Mouse (Mus musculus) embryonic facial prominence, embryonic 10.5 days (tissue): ENCODE measurements at regions not wholly inside any gene's neighbourhood (a gene's known extent, or its start where the extent isn't known, plus 50 kb on each side); places are given as distances from the start of the nearest gene placed in this dataset.

Experiments
- DNase-seq: peaks from one replicate; pipeline ENCODE4 v3.0.0-alpha.2; 2017; ENCODE audit warnings: low spot score
- H3K27ac ChIP-seq: fragments of 300-500 bp; sonication (generic); replicated peaks from 2 replicates; pipeline ENCODE4 v1.5.1; 2016; ENCODE audit warnings: mild to moderate bottlenecking
- H3K27me3 ChIP-seq: fragments of 300-500 bp; sonication (generic); replicated peaks from 2 replicates; pipeline ENCODE4 v1.6.1; 2016; ENCODE audit warnings: low read depth, mild to moderate bottlenecking; ENCODE audit not compliant: poor library complexity, severe bottlenecking
- H3K36me3 ChIP-seq: fragments of 300-500 bp; sonication (generic); replicated peaks from 2 replicates; pipeline ENCODE4 v1.6.1; 2016; ENCODE audit warnings: mild to moderate bottlenecking, moderate library complexity
- H3K4me1 ChIP-seq: fragments of 300-500 bp; sonication (generic); 2 replicates; pipeline ENCODE4 v1.6.1; 2016
- H3K4me3 ChIP-seq: fragments of 300-500 bp; sonication (generic); 2 replicates; pipeline ENCODE4 v1.5.1; 2016; ENCODE audit warnings: mild to moderate bottlenecking, moderate library complexity
- H3K9me3 ChIP-seq: fragments of 300-500 bp; sonication (generic); 2 replicates; pipeline ENCODE4 v1.6.1; 2016; ENCODE audit warnings: mild to moderate bottlenecking
- WGBS: fragments of 180-500 bp; shearing (Covaris S2); methylation state at CpG from one replicate; pipeline ENCODE4 v1.1.7; 2016; 5-methylcytosine and 5-hydroxymethylcytosine counted together

DNA sequence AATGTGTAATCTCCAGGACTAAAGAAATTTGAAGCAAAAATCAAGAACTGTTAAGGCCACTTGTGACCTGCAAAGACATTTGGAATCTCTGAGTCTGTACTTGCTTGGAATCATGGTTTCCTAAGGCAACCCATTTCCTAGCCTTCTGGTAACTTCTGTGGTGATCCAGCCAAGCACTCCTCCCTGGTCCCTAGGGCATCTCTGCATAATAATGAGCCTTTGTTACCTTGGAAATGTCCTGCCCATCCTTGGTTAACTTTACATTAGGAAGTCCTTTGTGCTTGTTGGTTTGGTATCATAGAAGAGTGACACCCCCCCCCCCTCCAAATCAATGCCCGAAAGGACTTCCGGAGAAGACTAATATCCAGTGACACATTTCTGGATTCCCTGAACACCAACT, 496.6 kb upstream of the Gm19410 start:
- Histone ChIP-seq H3K36me3 (no peaks in the 10 kb centered on the region), H3K27ac (no peak overlapping the region), H3K4me3 (no peak overlapping the region), H3K9me3 (no peaks in the 10 kb centered on the region), H3K4me1 (peaks cover 10% of the 10 kb centered on the region; the same call in 1 of the 2 replicates), H3K27me3 (no peaks in the 10 kb centered on the region)
- WGBS, result 86% methylated on average over 2 of the region's 2 CpGs
- no peak for DNase-seq

GRCm38 (mm10) chr8:35275972-35276371, 489.6 kb upstream of the Gm19410 start:
- peaks cover 7% of the 10 kb centered on the region for H3K4me1 ChIP-seq
- H3K27me3 ChIP-seq, result no peaks in the 10 kb centered on the region
- no peaks in the 10 kb centered on the region for H3K36me3 ChIP-seq
- H3K9me3 ChIP-seq, result no peaks in the 10 kb centered on the region
- no peak overlapping the region for H3K4me3 ChIP-seq
- 76% methylated on average over 8 of the region's 8 CpGs for WGBS
- no peak for DNase-seq
- H3K27ac ChIP-seq, result no peak overlapping the region

DNA sequence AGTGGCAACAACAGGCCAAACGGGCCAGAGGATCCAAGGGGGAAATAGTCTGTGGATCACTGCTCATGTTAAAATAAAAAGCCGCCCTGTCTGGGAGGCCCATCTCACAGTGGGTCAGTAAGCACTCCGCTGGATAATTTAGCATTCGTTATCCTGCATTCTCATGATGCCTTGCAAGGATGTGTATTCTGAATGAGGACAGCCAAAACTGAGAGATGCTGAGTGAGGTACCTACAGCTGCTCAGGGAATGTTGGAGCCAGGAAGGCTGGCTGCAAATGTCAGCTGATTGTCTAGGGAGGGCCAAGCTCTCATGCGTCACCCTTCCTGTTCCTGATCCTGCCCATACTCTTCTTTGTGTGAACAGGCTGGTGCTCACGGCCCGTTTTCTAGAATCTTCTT, 489.1 kb upstream of the Gm19410 start:
- no peak for DNase-seq
- 75% methylated on average over 7 of the region's 7 CpGs for WGBS
- Histone ChIP-seq H3K27ac (no peak overlapping the region), H3K27me3 (no peaks in the 10 kb centered on the region), H3K4me3 (no peak overlapping the region), H3K9me3 (no peaks in the 10 kb centered on the region), H3K36me3 (no peaks in the 10 kb centered on the region), H3K4me1 (peaks cover 7% of the 10 kb centered on the region)

- no peaks in the 10 kb centered on the region for H3K9me3 ChIP-seq
- H3K4me3 ChIP-seq, result no peak overlapping the region
- no peak overlapping the region for H3K27ac ChIP-seq
- H3K4me1 ChIP-seq, result peaks cover 7% of the 10 kb centered on the region
- H3K27me3 ChIP-seq, result no peaks in the 10 kb centered on the region
- no peak for DNase-seq
- no peaks in the 10 kb centered on the region for H3K36me3 ChIP-seq
- WGBS, result 93% methylated on average over 8 of the region's 8 CpGs
These were observed 486.6 kb upstream of the Gm19410 start for GRCm38 (mm10) chr8:35278946-35279345.

DNA sequence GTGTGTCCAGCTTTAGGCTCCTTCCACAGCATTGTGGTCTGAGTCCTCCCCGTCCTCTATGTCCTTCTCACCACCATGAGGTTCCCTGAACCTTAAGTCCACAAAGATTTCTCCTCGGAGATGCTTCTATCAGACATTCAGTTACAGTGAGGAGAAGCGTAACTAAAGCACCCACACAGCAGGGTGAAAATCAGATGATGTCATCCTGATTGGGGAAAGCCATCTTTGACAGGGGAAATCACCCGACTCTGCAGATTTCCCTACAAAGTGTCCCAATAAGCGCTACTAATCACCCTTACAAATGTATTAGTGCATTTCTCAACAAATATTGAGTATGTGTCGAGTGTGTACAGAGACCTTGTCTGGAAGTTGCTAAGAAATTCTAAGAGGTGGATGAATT, 484.8 kb upstream of the Gm19410 start:
- no peak for DNase-seq
- no peak overlapping the region for H3K27ac ChIP-seq
- WGBS, result 88% methylated on average over 6 of the region's 6 CpGs
- no peaks in the 10 kb centered on the region for H3K27me3 ChIP-seq
- no peaks in the 10 kb centered on the region for H3K9me3 ChIP-seq
- no peak overlapping the region for H3K4me3 ChIP-seq
- no peaks in the 10 kb centered on the region for H3K36me3 ChIP-seq
- H3K4me1 ChIP-seq, result peaks cover 7% of the 10 kb centered on the region

GRCm38 (mm10) chr8:35283366-35283765, 482.2 kb upstream of the Gm19410 start:
- no peaks in the 10 kb centered on the region for H3K27me3 ChIP-seq
- H3K27ac ChIP-seq, result no peak overlapping the region
- no peaks in the 10 kb centered on the region for H3K9me3 ChIP-seq
- no peaks in the 10 kb centered on the region for H3K36me3 ChIP-seq
- no peak for DNase-seq
- H3K4me1 ChIP-seq, result no peaks in the 10 kb centered on the region
- WGBS, result 90% methylated on average over 9 of the region's 9 CpGs
- no peak overlapping the region for H3K4me3 ChIP-seq

DNA sequence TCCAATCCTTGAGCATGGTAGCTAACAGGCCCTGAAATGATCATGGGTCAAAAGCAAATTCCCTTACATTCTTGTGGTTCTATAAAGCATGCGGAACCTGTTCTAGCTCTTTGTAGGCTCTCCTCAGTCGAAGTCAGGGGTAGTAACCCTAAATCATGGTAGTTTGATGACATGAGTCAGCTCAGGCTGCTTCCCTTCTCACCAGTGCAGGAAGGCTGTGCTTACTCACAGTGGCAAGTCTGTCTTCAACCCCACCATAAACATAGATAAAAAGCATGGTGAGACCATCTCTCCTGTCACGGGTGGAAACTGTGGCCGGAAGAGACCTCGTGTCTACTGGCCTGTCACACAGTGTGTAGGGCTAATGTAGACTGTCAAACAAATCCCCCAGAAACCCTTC, 476.6 kb upstream of the Gm19410 start:
- WGBS, result 77% methylated on average over 5 of the region's 5 CpGs
- no peak overlapping the region for H3K27ac ChIP-seq

DNA sequence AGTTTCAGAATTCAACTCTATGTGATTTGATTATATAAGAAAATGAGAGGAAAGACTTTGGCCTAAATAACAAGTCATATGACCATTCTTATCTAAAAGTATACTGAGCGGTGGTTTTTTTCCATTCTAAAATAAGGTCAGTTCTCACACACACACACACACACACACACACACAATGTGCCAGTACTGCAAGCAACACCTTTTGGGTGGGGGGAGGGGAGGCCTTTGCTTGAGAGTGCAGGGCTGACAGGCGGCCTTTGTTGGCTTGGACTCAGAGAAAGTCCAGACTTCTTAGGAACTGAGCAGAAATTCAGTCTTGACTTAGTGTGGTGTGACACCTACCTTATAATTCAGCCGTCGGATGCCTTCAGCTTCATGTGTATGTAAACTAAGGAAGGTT, 475.6 kb upstream of the Gm19410 start:
- no peaks in the 10 kb centered on the region for H3K36me3 ChIP-seq
- no peak for DNase-seq
- whole genome bisulfite sequencing, result 80% methylated on average over 4 of the region's 4 CpGs
- no peaks in the 10 kb centered on the region for H3K9me3 ChIP-seq
- peaks cover 10% of the 10 kb centered on the region for H3K4me1 ChIP-seq
- H3K4me3 ChIP-seq, result no peak overlapping the region
- no peaks in the 10 kb centered on the region for H3K27me3 ChIP-seq
- no peak overlapping the region for H3K27ac ChIP-seq

More for the DNA sequence above, 476.6 kb upstream of the Gm19410 start:
- DNase-seq, result no peak
- Histone ChIP-seq H3K27me3 (no peaks in the 10 kb centered on the region), H3K4me1 (peaks cover 8% of the 10 kb centered on the region), H3K4me3 (no peak overlapping the region), H3K9me3 (no peaks in the 10 kb centered on the region), H3K36me3 (no peaks in the 10 kb centered on the region)

DNA sequence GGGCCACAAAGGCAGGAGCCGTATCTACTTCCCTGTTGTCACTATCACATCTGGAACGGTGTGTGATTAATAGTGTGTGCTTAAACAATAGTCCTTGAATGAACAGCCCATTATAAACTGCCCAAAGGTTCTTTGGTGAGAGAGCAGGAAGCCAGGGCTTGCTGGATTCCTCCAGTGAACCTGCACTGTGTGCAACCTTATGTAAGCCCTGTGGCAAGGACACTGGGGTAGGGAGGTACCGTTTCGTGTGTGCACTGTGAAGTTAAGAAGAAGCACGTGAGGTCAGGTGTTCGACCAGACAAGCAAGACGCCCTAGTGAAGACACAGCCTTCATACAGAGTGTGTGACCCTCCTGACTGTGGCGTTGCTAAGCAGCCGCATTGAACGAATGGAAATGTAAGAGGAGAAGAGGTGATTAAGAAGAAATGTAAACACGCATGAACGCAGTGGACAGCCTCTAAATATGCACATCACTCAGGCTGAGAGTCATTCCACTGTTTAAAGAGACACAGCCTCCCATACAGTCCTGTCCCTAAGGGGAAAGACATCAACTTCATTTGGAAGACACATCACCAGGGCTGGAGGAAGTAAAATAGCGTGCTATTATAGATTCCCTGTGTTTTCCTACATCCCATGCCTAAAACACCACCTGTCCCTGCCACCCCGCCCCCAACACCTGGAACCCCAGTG, 472.0 kb upstream of the Gm19410 start:
- 74% methylated on average over 14 of the region's 14 CpGs for WGBS
- no peak overlapping the region for H3K4me3 ChIP-seq
- H3K36me3 ChIP-seq, result no peaks in the 10 kb centered on the region
- H3K27me3 ChIP-seq, result no peaks in the 10 kb centered on the region
- no peaks in the 10 kb centered on the region for H3K9me3 ChIP-seq
- DNase-seq, result no peak
- H3K4me1 ChIP-seq, result peaks cover 10% of the 10 kb centered on the region
- H3K27ac ChIP-seq, result no peak overlapping the region

- WGBS, result 82% methylated on average over 6 of the region's 6 CpGs
- no peak overlapping the region for H3K4me3 ChIP-seq
- H3K9me3 ChIP-seq, result no peaks in the 10 kb centered on the region
- H3K4me1 ChIP-seq, result peaks cover 10% of the 10 kb centered on the region
- DNase-seq, result no peak
- H3K27ac ChIP-seq, result no peak overlapping the region
- no peaks in the 10 kb centered on the region for H3K36me3 ChIP-seq
- no peaks in the 10 kb centered on the region for H3K27me3 ChIP-seq
These were observed 468.7 kb upstream of the Gm19410 start for GRCm38 (mm10) chr8:35296936-35297335.

- Histone ChIP-seq H3K4me3 (no peak overlapping the region), H3K27me3 (no peaks in the 10 kb centered on the region), H3K4me1 (peaks cover 1% of the 10 kb centered on the region; the same call in 1 of the 2 replicates), H3K36me3 (no peaks in the 10 kb centered on the region), H3K9me3 (no peaks in the 10 kb centered on the region), H3K27ac (no peak overlapping the region)
- WGBS, result 91% methylated on average over 9 of the region's 9 CpGs
- DNase-seq, result no peak
These were observed 466.5 kb upstream of the Gm19410 start for GRCm38 (mm10) chr8:35299088-35299487.

- DNase-seq, result no peak
- no peaks in the 10 kb centered on the region for H3K27me3 ChIP-seq
- no peak overlapping the region for H3K4me3 ChIP-seq
- 80% methylated on average over 3 of the region's 3 CpGs for WGBS
- H3K27ac ChIP-seq, result no peak overlapping the region
- no peaks in the 10 kb centered on the region for H3K36me3 ChIP-seq
- no peaks in the 10 kb centered on the region for H3K4me1 ChIP-seq
- H3K9me3 ChIP-seq, result peaks cover 5% of the 10 kb centered on the region; the same call in 1 of the 2 replicates
These were observed 465.2 kb upstream of the Gm19410 start for GRCm38 (mm10) chr8:35300359-35300758.

GRCm38 (mm10) chr8:35300881-35301521, 464.6 kb upstream of the Gm19410 start:
- Histone ChIP-seq H3K9me3 (peaks cover 5% of the 10 kb centered on the region; the same call in 1 of the 2 replicates), H3K4me1 (no peaks in the 10 kb centered on the region), H3K27ac (no peak overlapping the region), H3K36me3 (no peaks in the 10 kb centered on the region), H3K27me3 (no peaks in the 10 kb centered on the region), H3K4me3 (no peak overlapping the region)
- no peak for DNase-seq
- 83% methylated on average over 10 of the region's 10 CpGs for WGBS
